Mouse (Mus musculus) lung, embryonic 16.5 days (tissue): ENCODE data around the gene Olfr1243. TPM values are rescaled to one million over a fixed set of nuclear protein-coding genes. Genes with fewer than 3 reads are reported as not detected.
"Not testable (repeated sequence)": the region's sequence is repeated elsewhere in the genome, so short reads cannot be mapped to it uniquely, and the experiment has no call there.

Experiments used
- ATAC-seq: fragments of 200-750 bp; cut with Nextera tagmentation; 2 replicates; pipeline ENCODE4 v1.8.0; 2017; ENCODE audit warnings: low read depth, mild to moderate bottlenecking, moderate library complexity
- H3K27ac ChIP-seq: fragments of 300-500 bp; sonication (generic); 2 replicates; pipeline ENCODE4 v1.5.1; 2014; ENCODE audit warnings: mild to moderate bottlenecking, control low read depth, low read length
- H3K27me3 ChIP-seq: fragments of 300-500 bp; sonication (generic); 2 replicates; pipeline ENCODE4 v1.6.1; 2014; ENCODE audit warnings: low read depth, low read length, mixed read lengths; ENCODE audit not compliant: control insufficient read depth, insufficient read depth
- H3K36me3 ChIP-seq: fragments of 300-500 bp; sonication (generic); 2 replicates; pipeline ENCODE4 v1.6.1; 2014; ENCODE audit warnings: low read length; ENCODE audit not compliant: control insufficient read depth, insufficient read depth
- H3K4me1 ChIP-seq: fragments of 300-500 bp; sonication (generic); replicated peaks from 2 replicates; pipeline ENCODE4 v1.6.1; 2014; ENCODE audit warnings: low read length, mixed read lengths; ENCODE audit not compliant: control insufficient read depth, insufficient read depth
- H3K4me2 ChIP-seq: fragments of 300-500 bp; sonication (generic); 2 replicates; pipeline ENCODE4 v1.6.1; 2014; ENCODE audit warnings: low read depth, low read length, control low read depth
- H3K4me3 ChIP-seq: fragments of 300-500 bp; sonication (generic); 2 replicates; pipeline ENCODE4 v1.5.1; 2014; ENCODE audit warnings: mild to moderate bottlenecking, low read length, control low read depth
- H3K9ac ChIP-seq: fragments of 300-500 bp; sonication (generic); 2 replicates; pipeline ENCODE4 v1.6.1; 2014; ENCODE audit warnings: low read length, control low read depth
- H3K9me3 ChIP-seq: fragments of 300-500 bp; sonication (generic); 2 replicates; pipeline ENCODE4 v1.6.1; 2016; ENCODE audit warnings: low read length; ENCODE audit not compliant: control insufficient read depth
- WGBS: fragments of 180-500 bp; shearing (Covaris S2); extraction: QIAGEN DNeasy Blood & Tissue Kit; methylation state at CpG from one replicate; pipeline ENCODE4 v1.1.7; 2014; 5-methylcytosine and 5-hydroxymethylcytosine counted together
- polyA plus RNA-seq: library from polyadenylated mRNA; unstranded; fragments of >200 nt; fragmentation: Nextera tagmentation; extraction: Ambion mirVana; gene quantifications from 2 replicates; pipeline ENCODE4 v1.2.1, GENCODE M21; 2015

Gene Olfr1243
- polyA plus RNA-seq, result not detected in 2 replicates

DNA sequence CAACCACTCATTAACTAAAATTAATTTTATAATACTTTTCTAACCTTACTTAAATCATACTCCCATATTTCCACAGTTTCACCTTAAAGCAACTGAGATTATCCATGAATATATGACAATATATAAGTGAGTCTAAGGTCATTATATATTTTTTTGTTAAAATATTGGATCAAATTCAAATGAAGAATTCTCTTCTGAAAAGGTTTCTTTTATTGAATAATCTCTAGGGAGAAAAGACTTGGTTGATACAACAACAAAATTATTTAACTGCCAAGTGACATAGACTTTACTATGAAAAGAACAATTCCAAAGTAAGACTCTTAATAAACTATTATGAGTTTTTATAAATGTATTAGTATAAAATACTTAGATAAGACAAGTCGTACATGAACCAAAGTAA lies at the start of gene Olfr1243:
Gene Olfr1243, minus strand, starts transcription at position 101 of the 400 bp plus-strand sequence.
- Histone ChIP-seq H3K27me3 (no peaks in the 10 kb centered on the region), H3K9ac (no peak within 1 kb of the TSS), H3K4me3 (no peak within 1 kb of the TSS), H3K9me3 (no peaks in the 10 kb centered on the region), H3K27ac (no peak within 1 kb of the TSS), H3K36me3 (no peaks in the 10 kb centered on the region), H3K4me2 (no peak within 1 kb of the TSS), H3K4me1 (no peaks in the 10 kb centered on the region)
- 69% methylated on average over 1 of the region's 1 CpGs for WGBS
- no peak for ATAC-seq

DNA sequence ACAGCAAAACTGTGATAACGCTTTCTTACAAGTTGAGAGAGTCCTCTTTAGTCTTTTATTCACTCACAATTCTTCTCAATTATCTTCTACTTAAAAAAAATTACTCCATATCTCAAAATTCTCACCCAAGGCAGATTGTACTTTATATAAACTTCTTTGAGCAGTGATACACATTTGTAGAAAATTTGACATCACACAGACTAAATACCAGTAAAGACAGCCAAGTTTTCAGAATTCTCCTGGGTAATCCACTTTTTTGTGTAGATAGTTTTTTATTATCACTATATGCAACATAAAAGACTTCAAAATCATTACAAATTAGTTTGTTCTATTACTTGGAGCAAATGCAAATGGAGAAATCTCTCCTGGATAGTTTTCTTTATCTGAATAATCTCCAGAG lies 47.1 kb upstream of the Olfr1243 start, which contains the start of gene Olfr1245:
Gene Olfr1245, minus strand, starts transcription at position 101 of the 400 bp plus-strand sequence.
- H3K9ac ChIP-seq, result no peak within 1 kb of the TSS
- H3K4me2 ChIP-seq, result no peak within 1 kb of the TSS
- no peaks in the 10 kb centered on the region for H3K27me3 ChIP-seq
- 83% methylated on average over 1 of the region's 1 CpGs for WGBS
- no peak within 1 kb of the TSS for H3K4me3 ChIP-seq
- ATAC-seq, result no peak
- H3K36me3 ChIP-seq, result no peaks in the 10 kb centered on the region
- H3K4me1 ChIP-seq, result no peaks in the 10 kb centered on the region
- no peaks in the 10 kb centered on the region for H3K9me3 ChIP-seq
- no peak within 1 kb of the TSS for H3K27ac ChIP-seq

DNA sequence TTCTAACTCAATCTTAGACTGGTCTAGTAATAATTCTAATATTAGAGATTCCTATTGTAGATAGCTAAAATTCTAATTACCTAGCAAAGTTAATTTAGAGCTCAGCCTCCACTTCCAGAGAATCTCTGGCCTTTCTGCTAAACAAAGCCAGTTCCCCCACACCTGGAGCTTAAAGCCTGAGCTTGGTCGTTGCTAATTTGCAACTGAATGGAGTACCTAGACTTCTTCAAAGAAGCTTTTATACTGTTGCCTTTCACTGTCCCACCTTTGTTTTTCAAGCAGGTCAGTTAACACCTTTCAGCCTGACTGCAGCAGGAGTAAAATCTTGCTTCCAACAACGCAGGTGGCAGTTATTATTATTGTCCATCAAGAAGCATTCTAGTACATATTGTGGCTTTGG lies 31.4 kb upstream of the Olfr1243 start:
- not testable (repeated sequence) for H3K27me3 ChIP-seq, H3K4me3 ChIP-seq, H3K4me2 ChIP-seq, H3K9me3 ChIP-seq, H3K27ac ChIP-seq, H3K36me3 ChIP-seq, ATAC-seq, H3K4me1 ChIP-seq, H3K9ac ChIP-seq
- WGBS, result 55% methylated on average over 2 of the region's 2 CpGs

DNA sequence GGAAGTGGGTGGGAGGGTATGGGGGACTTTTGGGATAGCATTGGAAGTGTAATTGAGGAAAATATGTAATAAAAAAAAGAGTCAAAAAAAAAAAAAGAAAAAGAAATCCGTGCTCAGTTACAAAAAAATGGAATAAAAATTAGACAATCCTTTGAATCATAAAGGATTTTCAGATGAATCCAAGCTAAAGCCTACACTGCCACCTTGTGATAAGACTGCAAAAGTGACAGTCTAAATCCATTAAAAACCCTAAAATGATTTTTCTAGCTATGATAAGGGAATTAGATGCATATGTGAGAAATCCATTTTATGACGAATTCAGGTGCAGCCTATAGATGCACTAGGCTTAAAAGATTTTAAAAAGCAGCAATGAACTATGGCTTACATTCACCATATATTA lies 13.2 kb upstream of the Olfr1243 start:
- no peak overlapping the region for H3K4me2 ChIP-seq
- WGBS, result 35% methylated on average over 2 of the region's 2 CpGs
- H3K27me3 ChIP-seq, result no peaks in the 10 kb centered on the region
- no peak overlapping the region for H3K9ac ChIP-seq
- H3K36me3 ChIP-seq, result no peaks in the 10 kb centered on the region
- no peak for ATAC-seq
- no peaks in the 10 kb centered on the region for H3K9me3 ChIP-seq
- no peak overlapping the region for H3K27ac ChIP-seq
- H3K4me1 ChIP-seq, result no peaks in the 10 kb centered on the region
- no peak overlapping the region for H3K4me3 ChIP-seq

DNA sequence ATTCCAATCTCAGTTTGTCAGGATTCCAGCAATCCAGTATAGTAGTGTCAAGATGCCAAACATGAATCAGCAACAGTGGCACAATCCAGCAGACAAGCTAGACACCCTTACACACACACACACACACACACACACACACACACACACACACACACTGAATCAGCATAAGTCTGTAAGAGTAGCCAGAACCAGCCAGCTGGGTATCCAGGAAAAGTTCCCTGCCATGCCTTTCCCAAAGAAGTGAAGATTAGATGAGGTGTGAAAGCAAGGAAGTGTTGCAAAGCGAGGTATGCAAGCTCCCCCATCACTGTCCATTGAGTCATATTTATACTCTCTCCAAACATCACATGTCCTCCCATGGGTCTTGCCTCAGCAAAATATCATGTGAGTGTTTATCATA lies 8.6 kb upstream of the Olfr1243 start:
- no peaks in the 10 kb centered on the region for H3K9me3 ChIP-seq
- no peak for ATAC-seq
- 55% methylated on average over 1 of the region's 1 CpGs for WGBS
- no peak overlapping the region for H3K27ac ChIP-seq
- H3K4me2 ChIP-seq, result no peak overlapping the region
- H3K9ac ChIP-seq, result no peak overlapping the region
- no peak overlapping the region for H3K4me3 ChIP-seq
- H3K27me3 ChIP-seq, result no peaks in the 10 kb centered on the region
- H3K4me1 ChIP-seq, result no peaks in the 10 kb centered on the region
- no peaks in the 10 kb centered on the region for H3K36me3 ChIP-seq

DNA sequence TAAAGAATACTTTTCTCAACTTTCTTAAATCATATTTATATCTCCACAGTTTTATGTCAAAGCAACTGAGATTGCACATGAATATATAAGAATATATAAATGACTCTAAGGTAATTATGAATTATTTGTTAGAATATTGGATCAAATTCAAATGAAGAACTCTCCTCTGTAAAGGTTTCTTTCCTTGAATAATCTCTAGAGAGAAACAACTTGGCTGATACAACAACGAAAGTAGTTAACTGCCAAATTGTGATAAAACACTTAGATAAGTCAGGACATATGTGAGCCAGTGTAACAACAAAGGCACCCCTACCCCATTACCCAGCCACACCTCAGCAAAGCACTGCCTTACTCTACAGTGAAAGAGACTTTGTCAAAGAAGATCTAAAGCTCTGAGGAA lies 33.1 kb downstream of the Olfr1243 start, which contains the start of gene Olfr1242:
Gene Olfr1242, minus strand, starts transcription at position 101 of the 400 bp plus-strand sequence.
- Histone ChIP-seq H3K9ac (no peak within 1 kb of the TSS), H3K27me3 (no peaks in the 10 kb centered on the region), H3K36me3 (no peaks in the 10 kb centered on the region), H3K9me3 (no peaks in the 10 kb centered on the region), H3K4me3 (no peak within 1 kb of the TSS), H3K4me2 (no peak within 1 kb of the TSS), H3K27ac (no peak within 1 kb of the TSS), H3K4me1 (no peaks in the 10 kb centered on the region)
- no peak for ATAC-seq
- 73% methylated on average over 1 of the region's 1 CpGs for WGBS

DNA sequence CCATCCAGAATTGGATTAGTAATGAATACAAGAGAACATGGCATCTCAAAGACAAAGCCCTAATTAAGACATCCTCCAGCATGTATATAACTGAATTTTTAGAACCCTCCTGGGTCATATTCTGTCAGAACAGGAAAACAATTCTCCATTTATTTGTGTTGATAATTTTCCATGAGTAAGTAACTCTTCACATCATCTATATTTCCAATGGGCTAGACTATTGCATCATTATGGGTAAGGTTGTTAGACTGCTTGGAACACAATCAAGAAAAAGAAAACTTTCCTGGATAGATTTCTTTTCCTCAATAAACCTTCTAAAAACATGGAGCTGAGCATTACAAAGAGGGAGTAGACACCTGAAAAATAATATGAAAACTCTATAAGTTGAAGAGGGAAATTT lies 44.3 kb downstream of the Olfr1243 start, which contains the start of gene Olfr1241:
Gene Olfr1241, minus strand, starts transcription at position 101 of the 400 bp plus-strand sequence.
- ATAC-seq, result no peak

More for the DNA sequence above, 44.3 kb downstream of the Olfr1243 start, which contains the start of gene Olfr1241:
- H3K27me3 ChIP-seq, result no peaks in the 10 kb centered on the region
- H3K4me2 ChIP-seq, result no peak within 1 kb of the TSS
- no peak within 1 kb of the TSS for H3K9ac ChIP-seq
- no peaks in the 10 kb centered on the region for H3K4me1 ChIP-seq
- H3K9me3 ChIP-seq, result no peaks in the 10 kb centered on the region
- no peak within 1 kb of the TSS for H3K27ac ChIP-seq
- H3K36me3 ChIP-seq, result no peaks in the 10 kb centered on the region
- H3K4me3 ChIP-seq, result no peak within 1 kb of the TSS

Other genes with a start within 250 kb of the Olfr1243 start
- not detected in 2 replicates for gene Olfr1229, start 243.5 kb downstream of the Olfr1243 start, polyA plus RNA-seq
- not detected in 2 replicates for gene Olfr1230, start 234.2 kb downstream of the Olfr1243 start, polyA plus RNA-seq
- gene Olfr1231, start 224.4 kb downstream of the Olfr1243 start, polyA plus RNA-seq, result not detected in 2 replicates
- not detected in 2 replicates for gene Olfr1232, start 201.8 kb downstream of the Olfr1243 start, polyA plus RNA-seq
- gene Olfr1233, start 189.1 kb downstream of the Olfr1243 start, polyA plus RNA-seq, result not detected in 2 replicates
- not detected in 2 replicates for gene Olfr1234, start 166.6 kb downstream of the Olfr1243 start, polyA plus RNA-seq
- not detected in 2 replicates for gene Olfr1238, start 121.8 kb downstream of the Olfr1243 start, polyA plus RNA-seq
- not detected in 2 replicates for gene Olfr1239, start 111.1 kb downstream of the Olfr1243 start, polyA plus RNA-seq
- not detected in 2 replicates for gene Olfr1240, start 88.5 kb downstream of the Olfr1243 start, polyA plus RNA-seq
- gene Olfr1241, start 44.4 kb downstream of the Olfr1243 start, polyA plus RNA-seq, result not detected in 2 replicates
- not detected in 2 replicates for gene Olfr1242, start 33.2 kb downstream of the Olfr1243 start, polyA plus RNA-seq
- gene Olfr1245, start 47.0 kb upstream of the Olfr1243 start, polyA plus RNA-seq, result not detected in 2 replicates
- gene Olfr1246, start 61.7 kb upstream of the Olfr1243 start, polyA plus RNA-seq, result not detected in 2 replicates
- not detected in 2 replicates for gene Olfr1247, start 82.6 kb upstream of the Olfr1243 start, polyA plus RNA-seq
- gene Olfr1248, start 86.8 kb upstream of the Olfr1243 start, polyA plus RNA-seq, result not detected in 2 replicates
- gene Olfr1249, start 103.5 kb upstream of the Olfr1243 start, polyA plus RNA-seq, result not detected in 2 replicates
- not detected in 2 replicates for gene Olfr1250, start 130.0 kb upstream of the Olfr1243 start, polyA plus RNA-seq
- not detected in 2 replicates for gene Olfr1251, start 140.4 kb upstream of the Olfr1243 start, polyA plus RNA-seq
- gene Olfr1252, start 193.5 kb upstream of the Olfr1243 start, polyA plus RNA-seq, result not detected in 2 replicates
- not detected in 2 replicates for gene Olfr1253, start 225.6 kb upstream of the Olfr1243 start, polyA plus RNA-seq